Mouse (Mus musculus): ENCODE data around the gene Mapk10. TPM values are rescaled to one million over a fixed set of nuclear protein-coding genes. Genes with fewer than 3 reads are reported as not detected.
A peak's percentile ranks its signal among the peaks of the same experiment; 100 is the strongest.
"Not testable (repeated sequence)": the region's sequence is repeated elsewhere in the genome, so short reads cannot be mapped to it uniquely, and the experiment has no call there.

The Mapk10 gene
- polyA plus RNA-seq, 1 experiment from 2014 or later: 83.9 TPM

- no peaks in the 10 kb centered on the region for H3K4me1 ChIP-seq
- H3K4me2 ChIP-seq (replicated peaks): no peak overlapping the region
- no peaks in the 10 kb centered on the region for H3K36me3 ChIP-seq
- ATAC-seq (replicated peaks): no peak
- H3K9me3 ChIP-seq: no peaks in the 10 kb centered on the region
- H3K4me3 ChIP-seq: no peak overlapping the region
- H3K27ac ChIP-seq (replicated peaks): no peak overlapping the region
- WGBS: 73% methylated on average over 16 of the region's 16 CpGs
- H3K27me3 ChIP-seq: no peaks in the 10 kb centered on the region
- H3K9ac ChIP-seq (replicated peaks): no peak overlapping the region
Measured at GRCm38 (mm10) chr5:102875628-102876027, 335.5 kb downstream of the Mapk10 start.

- no peak overlapping the region for H3K4me3 ChIP-seq
- 45% methylated on average over 11 of the region's 11 CpGs for WGBS
- no peak overlapping the region for H3K9ac ChIP-seq (replicated peaks)
- no peaks in the 10 kb centered on the region for H3K4me1 ChIP-seq
- ATAC-seq (replicated peaks): peak; percentile 74
- H3K27ac ChIP-seq (replicated peaks): no peak overlapping the region
- no peaks in the 10 kb centered on the region for H3K27me3 ChIP-seq
- H3K36me3 ChIP-seq: no peaks in the 10 kb centered on the region
- no peaks in the 10 kb centered on the region for H3K9me3 ChIP-seq
- H3K4me2 ChIP-seq (replicated peaks): no peak overlapping the region
Measured at GRCm38 (mm10) chr5:102874605-102875298, 336.4 kb downstream of the Mapk10 start.

DNA sequence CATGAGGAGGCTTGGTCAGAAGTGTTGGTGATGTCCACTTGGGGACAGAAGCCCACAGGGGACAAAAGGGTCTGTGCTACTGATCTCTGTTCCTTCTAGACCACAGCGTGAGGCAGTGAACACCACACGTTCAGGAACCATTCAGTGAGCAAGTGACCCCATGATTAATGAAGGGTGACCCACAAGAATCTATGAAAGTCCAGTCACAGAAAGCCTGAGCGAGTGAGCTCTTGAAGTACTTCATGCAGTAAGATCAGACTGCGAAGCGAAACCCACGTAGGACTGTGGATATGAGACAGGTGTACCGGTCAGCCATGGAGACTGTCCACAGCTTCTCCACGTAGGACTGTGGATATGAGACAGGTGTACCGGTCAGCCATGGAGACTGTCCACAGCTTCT is 338.1 kb downstream of the Mapk10 start:
- not testable (repeated sequence) for H3K9ac ChIP-seq (replicated peaks); H3K9me3 ChIP-seq; H3K4me1 ChIP-seq; H3K4me2 ChIP-seq (replicated peaks); H3K27ac ChIP-seq (replicated peaks); H3K4me3 ChIP-seq; ATAC-seq (replicated peaks); H3K27me3 ChIP-seq; H3K36me3 ChIP-seq
- WGBS: 92% methylated on average over 9 of the region's 9 CpGs

GRCm38 (mm10) chr5:102868196-102868595 is 342.9 kb downstream of the Mapk10 start:
- Histone ChIP-seq H3K27ac (replicated peaks) (no peak overlapping the region), H3K27me3 (no peaks in the 10 kb centered on the region), H3K36me3 (no peaks in the 10 kb centered on the region), H3K9ac (replicated peaks) (no peak overlapping the region), H3K4me3 (no peak overlapping the region), H3K4me1 (no peaks in the 10 kb centered on the region), H3K4me2 (replicated peaks) (no peak overlapping the region), H3K9me3 (no peaks in the 10 kb centered on the region)
- 65% methylated on average over 5 of the region's 5 CpGs for WGBS
- ATAC-seq (replicated peaks): no peak

GRCm38 (mm10) chr5:102859749-102860148 is 351.4 kb downstream of the Mapk10 start:
- WGBS: 86% methylated on average over 11 of the region's 11 CpGs
- Histone ChIP-seq H3K9ac (replicated peaks) (no peak overlapping the region), H3K27me3 (no peaks in the 10 kb centered on the region), H3K27ac (replicated peaks) (no peak overlapping the region), H3K4me2 (replicated peaks) (no peak overlapping the region), H3K4me3 (no peak overlapping the region), H3K4me1 (0 out of 2 replicates have a peak, but pooled peaks cover 4% of the 10 kb centered on the region), H3K36me3 (no peaks in the 10 kb centered on the region), H3K9me3 (no peaks in the 10 kb centered on the region)
- ATAC-seq (replicated peaks): no peak

GRCm38 (mm10) chr5:102858047-102858446 is 353.1 kb downstream of the Mapk10 start:
- no peak for ATAC-seq (replicated peaks)
- no peaks in the 10 kb centered on the region for H3K27me3 ChIP-seq
- H3K9me3 ChIP-seq: no peaks in the 10 kb centered on the region

More at GRCm38 (mm10) chr5:102858047-102858446, 353.1 kb downstream of the Mapk10 start:
- 0 out of 2 replicates have a peak, but pooled peaks cover 4% of the 10 kb centered on the region for H3K4me1 ChIP-seq
- H3K4me2 ChIP-seq (replicated peaks): no peak overlapping the region
- H3K9ac ChIP-seq (replicated peaks): no peak overlapping the region
- no peak overlapping the region for H3K27ac ChIP-seq (replicated peaks)
- H3K4me3 ChIP-seq: no peak overlapping the region
- no peaks in the 10 kb centered on the region for H3K36me3 ChIP-seq

Other genes starting within 250 kb of the Mapk10 start
- 4.4 and 5.1 TPM in 2 replicates for gene Ptpn13, start 213.9 kb upstream of the Mapk10 start, polyA plus RNA-seq (2015; fragmentation: Nextera tagmentation; extraction: Ambion mirVana)

Data from forebrain, embryonic 15.5 days (tissue).